Mouse (Mus musculus) liver, postnatal 0 days (tissue): ENCODE data around the gene Rapgefl1. TPM values are rescaled to one million over a fixed set of nuclear protein-coding genes. Genes with fewer than 3 reads are reported as not detected.

Source experiments
- ATAC-seq: fragments of 200-750 bp; cut with Nextera tagmentation; 2 replicates; pipeline ENCODE4 v1.8.0; 2017; ENCODE audit warnings: mild to moderate bottlenecking, moderate library complexity
- DNase-seq: peaks from one replicate; pipeline ENCODE4 v3.0.0-alpha.2; 2016
- H3K27ac ChIP-seq: fragments of 300-500 bp; sonication (generic); 2 replicates; pipeline ENCODE4 v1.5.1; 2014; ENCODE audit warnings: antibody characterized with exemption, moderate library complexity, mild to moderate bottlenecking, low read depth
- H3K27me3 ChIP-seq: fragments of 300-500 bp; sonication (generic); 2 replicates; pipeline ENCODE4 v1.6.1; 2014; ENCODE audit warnings: low read length, control low read depth, mixed read lengths; ENCODE audit not compliant: insufficient read depth
- H3K36me3 ChIP-seq: fragments of 300-500 bp; sonication (generic); replicated peaks from 2 replicates; pipeline ENCODE4 v1.6.1; 2014; ENCODE audit warnings: mild to moderate bottlenecking, control low read depth, low read length, moderate library complexity, mixed read lengths; ENCODE audit not compliant: insufficient read depth
- H3K4me1 ChIP-seq: fragments of 300-500 bp; sonication (generic); 2 replicates; pipeline ENCODE4 v1.6.1; 2014; ENCODE audit warnings: antibody characterized with exemption, mild to moderate bottlenecking, control low read depth; ENCODE audit not compliant: insufficient read depth
- H3K4me2 ChIP-seq: fragments of 300-500 bp; sonication (generic); 2 replicates; pipeline ENCODE4 v1.6.1; 2014; ENCODE audit warnings: low read depth, mild to moderate bottlenecking, low read length, moderate library complexity, mixed read lengths
- H3K4me3 ChIP-seq: fragments of 300-500 bp; sonication (generic); 2 replicates; pipeline ENCODE4 v1.5.1; 2014; ENCODE audit warnings: low read depth, low read length
- H3K9ac ChIP-seq: fragments of 300-500 bp; sonication (generic); replicated peaks from 2 replicates; pipeline ENCODE4 v1.6.1; 2014; ENCODE audit warnings: mild to moderate bottlenecking, moderate library complexity
- H3K9me3 ChIP-seq: fragments of 300-500 bp; sonication (generic); 2 replicates; pipeline ENCODE4 v1.6.1; 2016; ENCODE audit warnings: mild to moderate bottlenecking, control low read depth, low read length, mixed read lengths
- CTCF ChIP-seq: sonication (generic); IDR thresholded peaks from 2 replicates; pipeline ENCODE4 v1.5.1; 2016; ENCODE audit warnings: antibody characterized with exemption, low read depth
- EP300 ChIP-seq: IDR thresholded peaks from 2 replicates; pipeline ENCODE4 v1.6.1; 2016; ENCODE audit warnings: antibody characterized with exemption, low read depth, mild to moderate bottlenecking
- WGBS: fragments of 180-500 bp; shearing (Covaris S2); extraction: QIAGEN DNeasy Blood & Tissue Kit; methylation state at CpG from one replicate; pipeline ENCODE4 v1.1.7; 2014; ENCODE audit not compliant: insufficient replicate concordance; 5-methylcytosine and 5-hydroxymethylcytosine counted together
- polyA plus RNA-seq: library from polyadenylated mRNA; unstranded; fragments of >200 nt; fragmentation: Nextera tagmentation; extraction: Ambion mirVana; gene quantifications from 2 replicates; pipeline ENCODE4 v1.2.1, GENCODE M21; 2015

Gene Rapgefl1
- polyA plus RNA-seq, 1 experiment from 2014 or later: 0.21 TPM

DNA sequence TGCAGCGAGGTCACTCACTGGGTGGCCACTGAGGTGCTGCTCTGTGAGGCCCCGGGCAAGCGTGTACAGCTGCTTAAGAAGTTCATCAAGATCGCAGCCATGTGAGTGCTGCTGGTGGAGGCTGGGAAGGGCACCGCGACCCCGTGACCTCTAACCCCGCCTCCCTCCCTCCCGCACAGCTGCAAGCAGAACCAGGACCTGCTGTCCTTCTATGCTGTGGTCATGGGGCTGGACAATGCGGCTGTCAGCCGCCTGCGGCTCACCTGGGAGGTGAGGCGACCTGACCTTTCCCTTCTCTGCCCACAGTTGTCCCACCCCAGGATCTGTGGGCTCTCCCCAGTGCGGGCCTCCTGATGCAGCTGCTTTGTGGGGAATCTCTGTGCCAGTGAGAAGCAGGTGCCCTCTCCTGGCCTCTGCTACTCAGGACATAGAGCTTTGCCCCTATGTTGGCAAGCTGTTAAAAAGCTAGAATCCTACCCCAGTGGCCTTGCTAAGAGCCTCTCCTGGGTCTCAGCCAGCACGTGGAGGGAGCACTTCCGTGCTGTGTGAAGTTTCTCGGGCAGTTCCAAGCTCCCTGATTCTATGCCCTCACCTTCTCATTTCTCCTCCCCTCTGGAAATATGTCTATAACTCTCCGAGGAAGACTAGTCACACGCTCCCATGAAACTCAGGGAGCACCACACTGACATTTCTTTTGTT lies 12.8 kb downstream of the Rapgefl1 start:
- H3K9ac ChIP-seq: no peak overlapping the region
- no peak for TF ChIP-seq CTCF
- TF ChIP-seq EP300: no peak
- peaks cover 4% of the 10 kb centered on the region; the same call in 1 of the 2 replicates for H3K4me1 ChIP-seq
- H3K36me3 ChIP-seq: no peaks in the 10 kb centered on the region
- DNase-seq: no peak
- H3K4me3 ChIP-seq: no peak overlapping the region
- H3K9me3 ChIP-seq: no peaks in the 10 kb centered on the region
- H3K27me3 ChIP-seq: no peaks in the 10 kb centered on the region
- peak overlapping the region; percentile 47 for H3K4me2 ChIP-seq
- peak; percentile 38; the same call in 1 of the 2 replicates for ATAC-seq
- no peak overlapping the region for H3K27ac ChIP-seq
- 28% methylated on average over 19 of the region's 19 CpGs for WGBS

DNA sequence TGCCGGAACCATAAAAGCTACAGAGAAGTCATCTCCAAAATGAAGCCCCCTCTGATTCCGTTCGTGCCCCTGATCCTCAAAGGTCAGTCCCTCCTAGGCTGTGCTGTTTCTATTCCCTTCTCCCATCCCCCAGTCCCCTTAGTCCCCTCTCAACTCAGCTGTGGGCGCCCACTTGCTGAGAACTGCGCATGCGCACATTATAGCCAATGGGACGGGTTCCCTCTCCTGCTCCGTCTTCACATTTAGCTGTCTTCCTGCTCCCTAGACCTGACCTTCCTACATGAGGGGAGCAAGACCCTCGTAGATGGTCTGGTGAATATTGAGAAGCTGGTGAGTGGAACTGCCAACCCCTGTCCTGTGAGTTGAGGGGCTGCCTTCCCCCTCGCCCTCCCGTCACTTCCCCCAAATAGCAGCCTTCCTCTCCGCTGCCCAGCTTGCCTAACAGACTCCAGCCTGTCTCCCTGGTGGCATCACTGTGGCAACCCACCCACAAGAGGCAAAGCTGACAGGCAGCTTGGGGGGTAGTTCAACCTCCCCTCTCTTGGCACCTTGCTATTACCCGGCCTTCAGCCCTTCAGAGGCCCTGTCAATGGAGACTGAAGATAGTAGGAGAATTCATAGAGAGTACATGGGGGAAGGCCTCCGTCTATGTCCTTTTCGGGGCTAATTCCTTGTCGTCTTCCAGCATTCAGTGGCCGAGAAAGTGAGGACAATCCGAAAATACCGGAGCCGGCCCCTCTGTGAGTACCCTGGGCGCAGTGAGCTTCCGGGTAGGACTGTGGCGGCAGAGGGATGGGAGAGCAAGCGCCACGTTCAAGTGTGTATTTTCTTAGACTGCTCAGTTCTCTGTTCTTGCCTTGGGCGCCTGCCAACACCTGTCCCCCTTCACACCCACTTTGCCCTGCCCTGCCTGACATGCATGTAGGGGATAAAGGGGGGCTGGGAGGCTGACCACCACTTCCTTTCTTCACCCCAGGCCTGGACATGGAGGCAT lies 13.8 kb downstream of the Rapgefl1 start:
- Histone ChIP-seq H3K4me2 (no peak overlapping the region), H3K27ac (no peak overlapping the region), H3K9ac (no peak overlapping the region), H3K36me3 (no peaks in the 10 kb centered on the region), H3K9me3 (no peaks in the 10 kb centered on the region), H3K27me3 (no peaks in the 10 kb centered on the region), H3K4me1 (peaks cover 4% of the 10 kb centered on the region; the same call in 1 of the 2 replicates), H3K4me3 (no peak overlapping the region)
- TF ChIP-seq CTCF (no peak), EP300 (no peak)
- no peak for DNase-seq
- no peak for ATAC-seq
- 77% methylated on average over 26 of the region's 26 CpGs for WGBS

DNA sequence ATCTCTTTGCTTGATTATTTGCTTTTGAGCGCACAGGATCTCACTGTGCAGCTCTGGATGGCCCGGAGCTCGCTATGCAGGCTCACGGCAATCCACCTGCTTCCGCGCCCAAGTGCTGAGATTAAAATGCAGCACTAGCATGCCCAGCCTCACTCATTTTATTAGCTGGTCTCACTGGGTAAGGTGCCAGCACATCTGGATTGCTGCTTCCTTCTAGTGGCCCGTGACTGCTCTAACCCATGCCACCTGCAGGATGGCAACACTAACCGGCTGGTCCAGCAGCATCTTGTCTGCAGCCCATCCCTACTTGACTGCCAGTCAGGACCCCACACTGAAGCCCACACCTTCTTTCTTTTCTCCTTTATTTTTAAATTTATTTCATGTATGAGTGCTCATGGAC lies 17.5 kb downstream of the Rapgefl1 start:
- H3K36me3 ChIP-seq: no peaks in the 10 kb centered on the region
- DNase-seq (no peak), ATAC-seq (no peak)
- 93% methylated on average over 8 of the region's 8 CpGs for WGBS
- peaks cover 2% of the 10 kb centered on the region; the same call in 1 of the 2 replicates for H3K4me1 ChIP-seq
- TF ChIP-seq EP300 (no peak), CTCF (no peak)
- H3K27ac ChIP-seq: no peak overlapping the region
- H3K4me2 ChIP-seq: no peak overlapping the region
- no peaks in the 10 kb centered on the region for H3K27me3 ChIP-seq
- no peak overlapping the region for H3K9ac ChIP-seq
- H3K9me3 ChIP-seq: no peaks in the 10 kb centered on the region
- H3K4me3 ChIP-seq: no peak overlapping the region

DNA sequence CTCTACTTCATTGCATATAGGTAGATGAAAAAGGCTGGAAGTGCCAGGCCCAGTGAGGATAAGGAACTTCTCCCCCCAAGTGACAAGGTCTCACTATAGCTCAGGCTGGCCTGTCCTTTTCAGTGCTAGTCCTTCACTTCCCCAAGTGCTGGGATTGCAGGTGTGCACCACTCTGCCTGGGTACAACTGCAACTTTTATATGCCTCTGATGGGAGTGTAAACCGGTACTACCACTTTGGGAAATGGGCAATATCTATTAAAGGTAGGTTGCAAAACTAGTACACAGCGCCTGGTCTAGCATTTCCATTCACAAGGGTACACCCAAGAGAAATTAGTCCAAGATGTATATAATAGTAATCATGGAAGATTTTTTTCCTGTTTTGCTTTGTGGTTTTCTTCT lies 18.1 kb downstream of the Rapgefl1 start:
- Histone ChIP-seq H3K36me3 (no peaks in the 10 kb centered on the region), H3K9me3 (no peaks in the 10 kb centered on the region), H3K4me3 (no peak overlapping the region), H3K27ac (no peak overlapping the region), H3K4me1 (no peaks in the 10 kb centered on the region), H3K27me3 (no peaks in the 10 kb centered on the region), H3K4me2 (no peak overlapping the region), H3K9ac (no peak overlapping the region)
- TF ChIP-seq CTCF: no peak
- ATAC-seq (no peak), DNase-seq (no peak)
- WGBS: 87% methylated on average over 2 of the region's 2 CpGs

DNA sequence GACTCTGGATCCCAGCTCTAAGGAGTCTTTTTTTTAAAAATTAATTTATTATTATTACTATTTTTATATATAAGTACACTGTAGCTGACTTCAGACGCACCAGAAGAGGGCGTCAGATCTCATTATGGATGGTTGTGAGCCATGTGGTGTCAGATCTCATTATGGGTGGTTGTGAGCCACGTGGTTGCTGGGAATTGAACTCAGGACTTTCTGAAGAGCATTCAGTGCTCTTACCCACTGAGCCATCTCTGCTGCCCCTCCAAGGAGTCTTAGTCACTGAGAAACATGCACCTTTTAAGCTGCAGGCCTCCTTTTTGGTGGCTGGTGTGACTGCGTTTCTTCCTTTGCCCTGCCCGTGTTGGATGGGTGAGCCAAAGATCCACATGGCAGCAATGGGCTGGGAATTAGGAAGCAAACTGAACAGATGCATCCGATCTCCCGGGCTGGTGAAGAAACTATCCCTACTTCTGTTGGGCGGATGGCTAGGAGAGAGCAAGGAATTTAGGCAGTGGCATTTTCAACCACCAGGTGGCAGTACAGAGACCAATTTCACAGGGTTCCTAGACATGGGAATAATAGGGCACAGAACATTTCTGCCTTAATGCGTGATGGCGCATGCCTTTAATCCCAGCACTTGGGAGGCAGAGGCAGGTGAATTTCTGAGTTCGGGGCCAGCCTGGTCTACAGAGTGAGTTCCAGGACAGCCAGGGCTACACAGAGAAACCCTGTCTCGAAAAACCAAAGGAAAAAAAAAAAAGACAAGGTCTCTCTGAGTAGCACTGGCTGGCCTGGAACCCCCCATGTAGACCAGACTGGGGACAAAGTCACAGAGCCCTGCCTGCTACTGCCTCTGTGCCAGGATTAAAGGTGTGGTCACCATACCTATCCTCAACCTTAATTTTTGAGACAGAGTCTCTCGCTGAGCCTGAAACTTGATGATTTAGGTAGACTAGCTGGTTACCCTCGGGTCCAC lies 22.5 kb downstream of the Rapgefl1 start:
- no peak overlapping the region for H3K4me2 ChIP-seq
- no peaks in the 10 kb centered on the region for H3K9me3 ChIP-seq
- TF ChIP-seq CTCF: peak; percentile 91
- no peak for TF ChIP-seq EP300
- ATAC-seq: peak; percentile 49
- no peaks in the 10 kb centered on the region for H3K27me3 ChIP-seq
- H3K9ac ChIP-seq: no peak overlapping the region
- DNase-seq: peak; percentile 89
- H3K4me3 ChIP-seq: no peak overlapping the region
- WGBS: 30% methylated on average over 14 of the region's 14 CpGs
- no peak overlapping the region for H3K27ac ChIP-seq
- H3K4me1 ChIP-seq: peaks cover 6% of the 10 kb centered on the region
- no peaks in the 10 kb centered on the region for H3K36me3 ChIP-seq
